Mouse (Mus musculus): Measurements from ENCODE around the gene Rnf212b. TPM values are rescaled to one million over a fixed set of nuclear protein-coding genes. Genes with fewer than 3 reads are reported as not detected.
A peak's percentile ranks its signal among the peaks of the same experiment; 100 is the strongest.

Gene Rnf212b
- polyA plus RNA-seq, 1 experiment, result 9.5 TPM

DNA sequence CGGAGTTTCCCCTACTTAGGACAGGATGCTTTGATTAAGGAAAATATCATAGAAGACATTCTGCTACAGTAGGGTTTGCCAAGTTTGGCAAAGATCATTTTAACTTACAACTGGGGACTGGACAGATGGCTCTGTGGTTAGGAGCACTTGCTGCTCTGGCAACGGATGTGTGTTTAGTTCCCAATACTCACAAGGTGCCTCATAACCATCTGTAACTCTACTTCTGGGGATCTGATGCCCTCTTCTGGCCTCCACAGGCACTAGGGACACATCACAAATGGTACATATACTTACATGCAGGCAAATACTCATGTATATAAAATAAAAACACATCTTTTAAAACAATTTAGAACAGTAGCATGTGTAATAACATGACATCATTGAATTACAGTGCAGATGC lies 3.9 kb downstream of the Rnf212b start:
- Histone ChIP-seq H3K4me1 (ENCODE audit: control insufficient read depth, insufficient read depth, low read length) (no peaks in the 10 kb centered on the region; the same call in 1 of the 2 replicates), H3K36me3 (ENCODE audit: control insufficient read depth, insufficient read depth, low read length) (no peaks in the 10 kb centered on the region), H3K27ac (ENCODE audit: control insufficient read depth, insufficient read depth, low read depth, low read length) (no peak overlapping the region), H3K27me3 (ENCODE audit: control insufficient read depth, insufficient read depth, low read length) (no peaks in the 10 kb centered on the region), H3K4me3 (ENCODE audit: control insufficient read depth, low read depth, low read length) (no peak overlapping the region)
- TF ChIP-seq CTCF (IDR thresholded peaks at IDR 0.05; ENCODE audit: control insufficient read depth, insufficient read depth, insufficient replicate concordance, low read depth, low read length) (no peak), POLR2A (IDR thresholded peaks at IDR 0.05; ENCODE audit: control insufficient read depth, low read depth, low read length) (no peak)

DNA sequence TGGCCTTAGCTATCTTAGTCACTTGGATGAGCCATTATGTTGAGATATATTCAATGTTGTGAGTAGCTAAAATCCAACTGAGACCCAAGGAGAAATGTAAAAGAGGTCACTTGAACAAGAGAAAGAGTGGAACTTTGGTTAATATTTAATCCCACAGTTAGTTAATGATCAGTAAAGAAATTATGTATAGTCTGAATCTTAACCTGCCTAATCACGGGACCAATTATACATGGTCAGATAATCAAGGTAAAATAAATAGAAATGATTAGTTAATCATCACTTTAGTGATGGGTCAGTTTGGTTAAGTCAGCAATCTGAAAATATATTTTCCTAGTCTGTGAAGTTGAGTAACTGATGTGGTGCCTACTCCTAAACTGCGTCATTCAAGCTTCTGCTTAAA lies 8.4 kb downstream of the Rnf212b start:
- TF ChIP-seq CTCF (IDR thresholded peaks at IDR 0.05; ENCODE audit: control insufficient read depth, insufficient read depth, insufficient replicate concordance, low read depth, low read length), result no peak
- TF ChIP-seq POLR2A (IDR thresholded peaks at IDR 0.05; ENCODE audit: control insufficient read depth, low read depth, low read length), result no peak
- Histone ChIP-seq H3K4me3 (ENCODE audit: control insufficient read depth, low read depth, low read length) (no peak overlapping the region), H3K27ac (ENCODE audit: control insufficient read depth, insufficient read depth, low read depth, low read length) (no peak overlapping the region), H3K27me3 (ENCODE audit: control insufficient read depth, insufficient read depth, low read length) (no peaks in the 10 kb centered on the region), H3K4me1 (ENCODE audit: control insufficient read depth, insufficient read depth, low read length) (no peaks in the 10 kb centered on the region), H3K36me3 (ENCODE audit: control insufficient read depth, insufficient read depth, low read length) (no peaks in the 10 kb centered on the region)

DNA sequence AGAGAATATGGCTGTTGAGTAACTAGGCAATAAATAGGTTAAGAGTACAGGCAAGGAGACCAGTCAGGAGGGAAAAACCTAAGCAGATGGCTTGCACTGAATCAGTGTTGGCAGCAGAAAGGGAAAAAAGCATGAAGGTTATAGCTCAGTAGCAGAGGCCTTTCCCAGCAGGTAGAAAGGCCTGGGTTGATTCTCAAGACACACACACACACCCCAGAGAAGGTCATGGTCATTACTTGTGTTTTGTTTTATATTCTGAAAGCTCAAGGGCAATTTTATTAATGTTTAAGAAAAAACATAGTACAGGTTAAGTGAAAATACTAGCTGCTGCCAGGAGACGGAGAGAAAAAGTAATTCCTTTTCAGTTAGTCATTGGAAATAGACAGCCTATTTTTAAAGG lies 9.8 kb downstream of the Rnf212b start:
- no peak for TF ChIP-seq POLR2A (IDR thresholded peaks at IDR 0.05; ENCODE audit: control insufficient read depth, low read depth, low read length)
- TF ChIP-seq CTCF (IDR thresholded peaks at IDR 0.05; ENCODE audit: control insufficient read depth, insufficient read depth, insufficient replicate concordance, low read depth, low read length), result no peak
- Histone ChIP-seq H3K4me1 (ENCODE audit: control insufficient read depth, insufficient read depth, low read length) (no peaks in the 10 kb centered on the region), H3K4me3 (ENCODE audit: control insufficient read depth, low read depth, low read length) (no peak overlapping the region), H3K27me3 (ENCODE audit: control insufficient read depth, insufficient read depth, low read length) (no peaks in the 10 kb centered on the region), H3K27ac (ENCODE audit: control insufficient read depth, insufficient read depth, low read depth, low read length) (no peak overlapping the region), H3K36me3 (ENCODE audit: control insufficient read depth, insufficient read depth, low read length) (no peaks in the 10 kb centered on the region)

DNA sequence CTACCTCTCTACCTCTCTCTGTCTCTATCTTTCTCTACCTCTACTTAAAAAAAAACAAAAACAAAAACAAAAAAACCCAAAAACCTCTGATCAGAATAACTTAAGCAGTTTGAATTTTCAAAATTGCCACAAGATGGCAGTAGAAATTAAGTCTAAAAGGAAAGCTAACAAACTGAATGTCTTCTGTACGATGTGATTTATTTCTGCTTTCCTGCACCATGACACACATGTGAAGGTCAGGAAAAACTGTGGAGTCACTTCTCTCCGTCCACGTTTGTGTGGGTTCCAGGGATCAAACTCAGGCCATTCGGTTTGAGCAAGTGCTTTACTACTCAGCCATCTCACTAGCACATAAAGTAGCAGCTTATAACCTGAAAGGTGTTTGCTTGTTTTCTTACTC lies 29.5 kb downstream of the Rnf212b start:
- no peaks in the 10 kb centered on the region for H3K27me3 ChIP-seq (ENCODE audit: control insufficient read depth, insufficient read depth, low read length)
- no peak overlapping the region for H3K4me3 ChIP-seq (ENCODE audit: control insufficient read depth, low read depth, low read length)
- no peaks in the 10 kb centered on the region for H3K36me3 ChIP-seq (ENCODE audit: control insufficient read depth, insufficient read depth, low read length)
- H3K4me1 ChIP-seq (ENCODE audit: control insufficient read depth, insufficient read depth, low read length), result no peaks in the 10 kb centered on the region
- no peak overlapping the region for H3K27ac ChIP-seq (ENCODE audit: control insufficient read depth, insufficient read depth, low read depth, low read length)
- TF ChIP-seq POLR2A (IDR thresholded peaks at IDR 0.05; ENCODE audit: control insufficient read depth, low read depth, low read length), result no peak
- no peak for TF ChIP-seq CTCF (IDR thresholded peaks at IDR 0.05; ENCODE audit: control insufficient read depth, insufficient read depth, insufficient replicate concordance, low read depth, low read length)

DNA sequence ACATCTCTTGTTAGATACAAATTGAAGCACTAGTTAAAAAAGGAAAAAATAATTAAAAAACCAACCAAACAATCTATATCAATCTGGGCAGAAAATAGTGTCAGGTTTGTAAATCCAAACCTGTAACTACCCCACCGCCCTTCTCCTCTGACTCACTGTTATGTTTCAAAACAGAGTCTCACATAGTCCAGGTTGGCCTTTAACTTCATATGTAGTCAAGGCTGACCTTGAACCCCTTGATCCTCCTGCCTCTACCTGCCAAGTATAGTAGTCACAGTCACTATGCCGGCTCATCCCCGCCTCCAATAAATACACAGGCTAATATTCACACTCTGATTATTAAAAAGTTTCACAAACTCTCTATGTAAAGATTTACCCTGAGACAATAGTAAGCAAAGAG lies 41.8 kb downstream of the Rnf212b start:
- no peak overlapping the region for H3K27ac ChIP-seq (ENCODE audit: control insufficient read depth, insufficient read depth, low read depth, low read length)
- H3K4me1 ChIP-seq (ENCODE audit: control insufficient read depth, insufficient read depth, low read length), result no peaks in the 10 kb centered on the region
- H3K36me3 ChIP-seq (ENCODE audit: control insufficient read depth, insufficient read depth, low read length), result no peaks in the 10 kb centered on the region
- TF ChIP-seq CTCF (IDR thresholded peaks at IDR 0.05; ENCODE audit: control insufficient read depth, insufficient read depth, insufficient replicate concordance, low read depth, low read length), result no peak
- TF ChIP-seq POLR2A (IDR thresholded peaks at IDR 0.05; ENCODE audit: control insufficient read depth, low read depth, low read length), result no peak
- H3K27me3 ChIP-seq (ENCODE audit: control insufficient read depth, insufficient read depth, low read length), result no peaks in the 10 kb centered on the region
- no peak overlapping the region for H3K4me3 ChIP-seq (ENCODE audit: control insufficient read depth, low read depth, low read length)

DNA sequence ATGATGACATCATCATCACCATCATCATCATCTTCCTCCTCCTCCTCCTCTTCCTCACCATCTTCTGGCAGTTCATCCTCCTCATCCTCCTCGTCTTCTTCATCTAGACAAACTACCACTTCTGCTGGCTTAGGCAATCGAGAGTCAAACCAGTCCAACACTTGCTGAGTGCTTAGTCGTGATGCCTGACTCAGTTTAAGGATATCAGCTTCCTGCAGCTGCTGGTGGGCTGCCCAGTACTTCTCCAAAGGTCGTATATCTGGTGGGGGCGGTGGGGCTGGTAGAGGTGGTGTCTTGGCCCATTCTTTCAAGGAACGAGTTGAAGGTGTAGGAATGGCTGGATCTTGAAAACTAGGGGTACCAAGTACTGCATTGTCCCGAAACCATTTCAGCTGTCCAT lies 42.8 kb downstream of the Rnf212b start:
- Histone ChIP-seq H3K36me3 (ENCODE audit: control insufficient read depth, insufficient read depth, low read length) (no peaks in the 10 kb centered on the region), H3K4me1 (ENCODE audit: control insufficient read depth, insufficient read depth, low read length) (no peaks in the 10 kb centered on the region), H3K4me3 (ENCODE audit: control insufficient read depth, low read depth, low read length) (no peak overlapping the region), H3K27ac (ENCODE audit: control insufficient read depth, insufficient read depth, low read depth, low read length) (no peak overlapping the region), H3K27me3 (ENCODE audit: control insufficient read depth, insufficient read depth, low read length) (no peaks in the 10 kb centered on the region)
- TF ChIP-seq POLR2A (IDR thresholded peaks at IDR 0.05; ENCODE audit: control insufficient read depth, low read depth, low read length) (no peak), CTCF (IDR thresholded peaks at IDR 0.05; ENCODE audit: control insufficient read depth, insufficient read depth, insufficient replicate concordance, low read depth, low read length) (no peak)

DNA sequence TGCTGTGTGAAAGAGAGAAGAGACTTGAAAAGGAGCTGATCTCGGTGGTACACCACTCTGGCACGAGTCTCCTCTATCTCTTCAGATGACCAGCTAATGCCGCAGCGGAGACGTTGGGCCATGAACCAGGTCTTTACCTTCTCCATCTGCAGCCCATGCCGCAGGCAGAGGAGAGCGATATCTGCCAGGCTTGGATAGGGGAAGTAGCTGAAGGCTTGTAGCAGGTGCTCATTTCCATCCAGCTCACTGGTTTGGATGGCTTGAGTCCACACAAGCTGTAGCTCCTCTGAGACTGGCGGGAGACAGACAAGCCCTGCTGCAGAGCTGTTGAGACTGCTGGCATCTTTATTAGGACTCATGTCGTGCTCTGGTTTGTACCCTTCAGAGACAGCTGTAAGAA lies 44.0 kb downstream of the Rnf212b start:
- no peaks in the 10 kb centered on the region for H3K36me3 ChIP-seq (ENCODE audit: control insufficient read depth, insufficient read depth, low read length)
- H3K27me3 ChIP-seq (ENCODE audit: control insufficient read depth, insufficient read depth, low read length), result no peaks in the 10 kb centered on the region
- no peak overlapping the region for H3K27ac ChIP-seq (ENCODE audit: control insufficient read depth, insufficient read depth, low read depth, low read length)
- no peak overlapping the region for H3K4me3 ChIP-seq (ENCODE audit: control insufficient read depth, low read depth, low read length)
- H3K4me1 ChIP-seq (ENCODE audit: control insufficient read depth, insufficient read depth, low read length), result no peaks in the 10 kb centered on the region
- TF ChIP-seq CTCF (IDR thresholded peaks at IDR 0.05; ENCODE audit: control insufficient read depth, insufficient read depth, insufficient replicate concordance, low read depth, low read length), result no peak

DNA sequence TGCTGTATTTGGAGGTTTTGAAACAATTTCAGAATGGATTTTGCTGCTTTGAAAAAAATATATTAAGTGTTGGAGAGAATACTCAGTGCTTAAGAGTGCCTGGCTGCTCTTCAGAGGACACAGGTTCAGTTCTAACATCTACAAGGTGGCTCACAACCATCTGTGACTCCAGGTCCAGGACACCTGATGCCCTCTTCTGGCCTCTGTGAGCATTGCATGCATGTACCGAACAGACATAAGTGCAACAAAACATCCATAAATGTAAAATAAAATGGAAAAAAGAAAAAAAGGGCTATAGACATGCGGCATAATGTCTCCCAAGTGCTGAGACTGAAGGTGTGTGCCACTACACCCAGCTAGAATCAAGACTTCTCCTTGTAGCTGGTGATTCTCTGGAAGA lies 46.6 kb downstream of the Rnf212b start:
- Histone ChIP-seq H3K4me1 (ENCODE audit: control insufficient read depth, insufficient read depth, low read length) (peaks cover 3% of the 10 kb centered on the region), H3K4me3 (ENCODE audit: control insufficient read depth, low read depth, low read length) (no peak overlapping the region), H3K27me3 (ENCODE audit: control insufficient read depth, insufficient read depth, low read length) (no peaks in the 10 kb centered on the region), H3K27ac (ENCODE audit: control insufficient read depth, insufficient read depth, low read depth, low read length) (no peak overlapping the region), H3K36me3 (ENCODE audit: control insufficient read depth, insufficient read depth, low read length) (no peaks in the 10 kb centered on the region)
- TF ChIP-seq POLR2A (IDR thresholded peaks at IDR 0.05; ENCODE audit: control insufficient read depth, low read depth, low read length), result no peak
- TF ChIP-seq CTCF (IDR thresholded peaks at IDR 0.05; ENCODE audit: control insufficient read depth, insufficient read depth, insufficient replicate concordance, low read depth, low read length), result peak; percentile 51; the same call in 1 of the 2 replicates
